Mouse (Mus musculus) brain, adult 2 months (tissue): Measurements from ENCODE around the gene Psg27.
"Not testable (repeated sequence)": the region's sequence is repeated elsewhere in the genome, so short reads cannot be mapped to it uniquely, and the experiment has no call there.

Experiments used
- DNase-seq: peaks from one replicate; pipeline ENCODE4 v3.0.0; 2011; ENCODE audit warnings: low read depth, low spot score

The Psg27 gene

GRCm38 (mm10) chr7:18567205-18567604 lies at the start of gene Psg27:
Gene Psg27 (minus strand): TSS chr7:18567305.
- no peak for DNase-seq

DNA sequence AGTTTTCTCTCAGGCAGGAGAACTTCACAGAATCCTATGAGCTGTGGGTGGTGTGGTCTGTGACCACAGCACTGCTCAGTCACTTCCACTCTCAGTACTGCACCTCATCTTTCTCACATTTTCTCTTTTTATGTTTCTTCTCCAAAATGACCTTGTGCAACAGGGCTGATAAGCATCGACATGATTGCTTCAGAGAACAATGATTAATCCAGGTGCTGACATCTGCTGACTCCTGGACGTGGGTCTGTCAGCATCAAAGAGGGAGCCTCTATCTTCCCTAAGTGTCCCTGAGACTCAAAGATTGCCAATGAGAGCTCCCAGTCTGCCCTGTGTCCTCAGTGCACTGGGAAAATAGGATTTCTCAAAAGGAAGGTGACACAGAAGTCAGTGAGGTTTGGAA lies 49.3 kb upstream of the Psg27 start, which contains the start of gene Psg23:
Psg23 (minus strand) TSS at position 101 of the 400 bp plus-strand sequence.
- DNase-seq = not testable (repeated sequence)

GRCm38 (mm10) chr7:18559850-18560249 lies 7.3 kb downstream of the Psg27 start:
- DNase-seq = no peak

GRCm38 (mm10) chr7:18555751-18556150 lies 11.4 kb downstream of the Psg27 start:
- DNase-seq = not testable (repeated sequence)

GRCm38 (mm10) chr7:18533420-18533819 lies 33.7 kb downstream of the Psg27 start:
- no peak for DNase-seq

- DNase-seq = no peak
Observed at GRCm38 (mm10) chr7:18532169-18532568, 34.9 kb downstream of the Psg27 start, which contains the start of gene Psg25. Gene Psg25 (minus strand): TSS chr7:18532269.

DNA sequence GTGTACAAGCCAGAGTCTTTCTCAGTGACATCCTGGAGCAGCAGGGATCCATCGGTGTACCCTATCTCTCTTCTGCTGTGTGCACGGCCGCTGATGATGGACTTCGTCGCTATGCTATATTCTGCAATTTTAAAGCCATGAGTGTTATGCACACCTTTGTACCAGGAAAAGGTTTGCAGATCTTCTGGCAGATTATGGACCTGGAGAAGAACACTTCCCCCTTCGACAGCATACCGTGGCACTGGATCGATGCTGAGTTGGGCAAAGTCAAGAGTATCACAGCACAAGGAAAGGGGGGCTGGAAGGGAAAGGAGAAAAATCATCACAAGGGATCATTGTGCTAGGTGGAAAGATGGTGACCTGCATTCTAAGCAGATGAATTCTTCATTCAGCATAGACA lies 42.4 kb downstream of the Psg27 start:
- DNase-seq = no peak

DNA sequence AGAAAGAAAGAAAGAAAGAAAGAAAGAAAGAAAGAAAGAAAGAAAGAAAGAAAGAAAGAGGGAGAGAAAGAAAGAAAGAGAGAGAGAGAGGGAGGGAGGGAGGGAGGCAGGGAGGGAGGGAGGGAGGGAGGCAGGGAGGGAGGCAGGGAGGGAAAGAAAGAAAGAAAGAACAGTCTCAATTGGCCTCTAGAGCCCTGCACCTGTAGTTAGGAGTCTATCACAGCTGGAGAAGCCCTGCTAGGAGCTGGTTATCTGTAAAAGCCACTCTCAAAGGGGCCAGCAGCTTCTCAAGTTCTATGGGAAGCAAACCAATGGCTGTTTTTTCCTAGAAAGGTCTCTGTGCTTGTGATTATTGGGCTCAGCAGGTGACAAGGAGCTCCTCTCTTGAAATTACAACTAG lies 54.3 kb downstream of the Psg27 start:
- DNase-seq = not testable (repeated sequence)

GRCm38 (mm10) chr7:18512417-18512816 lies 54.7 kb downstream of the Psg27 start:
- DNase-seq = not testable (repeated sequence)

DNA sequence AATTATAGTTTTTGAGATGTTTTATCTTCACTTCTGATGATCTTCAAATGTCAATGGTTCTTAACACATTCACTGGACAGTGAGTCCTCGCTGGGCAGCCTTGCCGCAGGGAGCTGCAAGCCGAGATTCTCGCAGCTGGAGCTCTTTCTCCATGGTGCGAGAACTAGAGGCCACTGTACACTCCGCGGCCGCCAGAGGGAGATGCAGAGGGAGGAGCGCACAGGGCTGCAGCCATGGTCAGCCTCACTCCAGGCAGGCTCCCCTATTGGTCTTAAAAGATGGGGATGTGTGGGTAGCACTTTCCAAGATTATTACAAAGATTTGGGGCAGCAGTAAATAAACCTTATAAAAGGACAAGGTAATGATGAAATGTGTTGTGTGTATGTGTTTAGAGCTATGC lies 55.6 kb downstream of the Psg27 start:
- DNase-seq = peak; percentile 0
